32 mouse cellular contexts compared by ENCODE assay signal in genomic region chr1:88317279-88317678, GRCm38 (mm10). TPM values are rescaled to one million over a fixed set of nuclear protein-coding genes. Genes with fewer than 3 reads are reported as not detected.
"Had no signal": no experiment of that assay in that cellular context is flagged by ENCODE, and none has a peak within 500 bp of the region (broad histone marks: within the 10 kb centered on the region; RNA-seq: fewer than 3 reads in every experiment).

No protein-coding gene starts in this region.

- H3K36me3 ChIP-seq: heart, embryonic 10.5 days; heart, embryonic 12.5 days; hindbrain, embryonic 10.5 days; hindbrain, embryonic 12.5 days; intestine, embryonic 15.5 days; limb, embryonic 12.5 days; liver, embryonic 12.5 days had no signal

- H3K27me3 ChIP-seq: heart, embryonic 12.5 days; hindbrain, embryonic 12.5 days; intestine, embryonic 15.5 days; limb, embryonic 12.5 days; liver, embryonic 12.5 days had no signal

- H3K4me3 ChIP-seq: gastrocnemius, adult 2 months; heart, adult 2 months; heart, embryonic 10.5 days; heart, embryonic 12.5 days; hindbrain, embryonic 10.5 days; hindbrain, embryonic 12.5 days; intestine, embryonic 15.5 days; limb, embryonic 12.5 days; liver, embryonic 12.5 days had no signal

- H3K4me2 ChIP-seq: heart, embryonic 12.5 days; hindbrain, embryonic 12.5 days; hindbrain, embryonic 14.5 days; intestine, embryonic 15.5 days; limb, embryonic 12.5 days; liver, embryonic 12.5 days had no signal

- H3K27ac ChIP-seq: gastrocnemius, adult 2 months; heart, adult 2 months; heart, embryonic 10.5 days; hindbrain, embryonic 10.5 days; hindbrain, embryonic 12.5 days; hindbrain, embryonic 14.5 days; intestine, embryonic 15.5 days; kidney, postnatal 0 days; limb, embryonic 12.5 days; liver, embryonic 12.5 days had no signal

- H3K9ac ChIP-seq: heart, embryonic 12.5 days; hindbrain, embryonic 12.5 days; hindbrain, embryonic 14.5 days; intestine, embryonic 15.5 days; limb, embryonic 12.5 days; liver, embryonic 12.5 days had no signal

- DNase-seq: gastrocnemius, adult 2 months; gastrocnemius, postnatal 10 days; gastrocnemius, postnatal 25 days; heart, adult 2 months; heart, postnatal 10 days; heart, postnatal 4 days; kidney, adult 18-20 months; kidney, adult 8-10 months; kidney, postnatal 14 days; kidney, postnatal 36 days; layer of hippocampus, adult 9-11 months; layer of hippocampus, postnatal 36 days; left cerebral cortex, postnatal 4 days had no signal

- H3K9me3 ChIP-seq: heart, embryonic 10.5 days; heart, embryonic 12.5 days; hindbrain, embryonic 10.5 days; hindbrain, embryonic 12.5 days; intestine, embryonic 15.5 days; limb, embryonic 12.5 days; liver, embryonic 12.5 days had no signal

- ATAC-seq: hindbrain, embryonic 16.5 days; inflammation-experienced regulatory T-cells, adult 6 months; intestine, embryonic 15.5 days; intestine, postnatal 0 days; liver, embryonic 12.5 days had no signal

- H3K4me1 ChIP-seq: heart, embryonic 10.5 days; heart, embryonic 12.5 days; hindbrain, embryonic 10.5 days; hindbrain, embryonic 12.5 days; intestine, embryonic 15.5 days; limb, embryonic 12.5 days; liver, embryonic 12.5 days had no signal

RNA-seq across cellular contexts. Expression of gene Trpm8, which starts 39.8 kb away (rescaled TPM):
- total RNA-seq: gastrocnemius, adult 2 months; gastrocnemius, postnatal 10 days; gastrocnemius, postnatal 25 days; gastrocnemius, postnatal 4 days; granulocyte monocyte progenitor cell, adult 5-6 weeks; heart, adult 2 months; heart, postnatal 10 days; heart, postnatal 25 days; heart, postnatal 4 days had no signal
- polyA plus RNA-seq: heart, adult 2 months; heart, embryonic 12.5 days; heart, embryonic 16.5 days; hindbrain, embryonic 10.5 days; hindbrain, embryonic 12.5 days; inflammation-experienced regulatory T-cells, adult 6 months; intestine, embryonic 15.5 days; intestine, postnatal 0 days; kidney, embryonic 14.5 days; kidney, postnatal 0 days; large intestine, adult 2 months; limb, embryonic 12.5 days; limb, embryonic 14.5 days; liver, embryonic 12.5 days had no signal
